10 mouse cellular contexts compared by ENCODE assay signal in genomic region chr9:66980458-66980857, GRCm38 (mm10). TPM values are rescaled to one million over a fixed set of nuclear protein-coding genes. Genes with fewer than 3 reads are reported as not detected.
DNase-seq lines count a peak whose midpoint lies in the region; ATAC-seq and TF ChIP-seq lines count a peak whose summit lies in the region.
"Had no signal": no experiment of that assay in that cellular context is flagged by ENCODE, and none has a peak within 500 bp of the region (broad histone marks: within the 10 kb centered on the region; RNA-seq: fewer than 3 reads in every experiment).

No protein-coding gene starts in this region.

- intact Hi-C loops in left cerebral cortex, postnatal 36 days (cut with DNase I): no loop called here

- 12% methylated on average over 5 of the region's 5 CpGs for WGBS in hindbrain, embryonic 14.5 days
- 10% methylated on average over 5 of the region's 5 CpGs for WGBS in hindbrain, embryonic 13.5 days
- 9% methylated on average over 5 of the region's 5 CpGs for WGBS in hindbrain, postnatal 0 days

- peak; percentile 76 for DNase-seq in hindbrain, embryonic 14.5 days (ENCODE audit: low spot score)
- peak; percentile 76 for DNase-seq in ZHBTc4 (ENCODE audit: low read depth, low spot score)
- peak; percentile 81 for DNase-seq in embryo, embryonic 10 days (ENCODE audit: low spot score)
- DNase-seq in hindbrain, postnatal 0 days (ENCODE audit: low spot score): peak; percentile 82
- DNase-seq in left cerebral cortex, postnatal 36 days (ENCODE audit: low spot score in 2 of 2): peak; percentile 48 to 61
- peak; percentile 47 to 75 for DNase-seq in monocyte, adult 2 months (ENCODE audit: low read depth in 1 of 2, low spot score in 2 of 2)
- DNase-seq in thymus, adult 18-20 months: peak; percentile 28 to 41

- H3K4me3 ChIP-seq in hindbrain, embryonic 14.5 days (replicated peaks; ENCODE audit: low read length): no peak overlapping the region
- H3K4me3 ChIP-seq in hindbrain, embryonic 13.5 days: no peak overlapping the region
- no peak overlapping the region for H3K4me3 ChIP-seq in hindbrain, postnatal 0 days (ENCODE audit: low read length)
- H3K4me3 ChIP-seq: embryonic facial prominence, embryonic 15.5 days; megakaryocyte, embryonic 14.5 days had no signal

- no peak for ATAC-seq in hindbrain, embryonic 14.5 days (ENCODE audit: low FRiP score)
- ATAC-seq in hindbrain, embryonic 13.5 days (ENCODE audit: low FRiP score): no peak
- ATAC-seq in hindbrain, postnatal 0 days: peak; percentile 55; the same call in 1 of the 2 replicates

- peak; percentile 96 for TF ChIP-seq CTCF in hindbrain, postnatal 0 days (IDR thresholded peaks at IDR 0.05; ENCODE audit: low read depth)

- no peak overlapping the region for H3K4me2 ChIP-seq in hindbrain, embryonic 14.5 days (replicated peaks)
- no peak overlapping the region for H3K4me2 ChIP-seq in hindbrain, embryonic 13.5 days
- H3K4me2 ChIP-seq in hindbrain, postnatal 0 days (ENCODE audit: low read depth, low read length): no peak overlapping the region
- H3K4me2 ChIP-seq: embryonic facial prominence, embryonic 15.5 days had no signal

- H3K27me3 ChIP-seq in hindbrain, embryonic 14.5 days (ENCODE audit: control insufficient read depth, insufficient read depth, low read length): no peaks in the 10 kb centered on the region
- no peaks in the 10 kb centered on the region for H3K27me3 ChIP-seq in hindbrain, embryonic 13.5 days
- H3K27me3 ChIP-seq in hindbrain, postnatal 0 days (ENCODE audit: insufficient read depth, low read length): no peaks in the 10 kb centered on the region
- H3K27me3 ChIP-seq: embryonic facial prominence, embryonic 15.5 days; megakaryocyte, embryonic 14.5 days had no signal

- no peaks in the 10 kb centered on the region for H3K36me3 ChIP-seq in hindbrain, embryonic 14.5 days (replicated peaks; ENCODE audit: control insufficient read depth, insufficient read depth)
- H3K36me3 ChIP-seq in hindbrain, embryonic 13.5 days: no peaks in the 10 kb centered on the region
- H3K36me3 ChIP-seq in hindbrain, postnatal 0 days (ENCODE audit: insufficient read depth, low read length): no peaks in the 10 kb centered on the region
- H3K36me3 ChIP-seq: embryonic facial prominence, embryonic 15.5 days had no signal

- no peak overlapping the region for H3K9ac ChIP-seq in hindbrain, embryonic 14.5 days
- no peak overlapping the region for H3K9ac ChIP-seq in hindbrain, embryonic 13.5 days
- no peak overlapping the region for H3K9ac ChIP-seq in hindbrain, postnatal 0 days (replicated peaks; ENCODE audit: low read length)
- H3K9ac ChIP-seq: embryonic facial prominence, embryonic 15.5 days had no signal

- H3K27ac ChIP-seq in hindbrain, embryonic 14.5 days: no peak overlapping the region
- no peak overlapping the region for H3K27ac ChIP-seq in hindbrain, embryonic 13.5 days
- H3K27ac ChIP-seq in hindbrain, postnatal 0 days: no peak overlapping the region
- H3K27ac ChIP-seq: embryonic facial prominence, embryonic 15.5 days had no signal

- no peaks in the 10 kb centered on the region for H3K9me3 ChIP-seq in hindbrain, embryonic 14.5 days (ENCODE audit: control insufficient read depth, low read length)
- no peaks in the 10 kb centered on the region for H3K9me3 ChIP-seq in hindbrain, embryonic 13.5 days
- no peaks in the 10 kb centered on the region for H3K9me3 ChIP-seq in hindbrain, postnatal 0 days (ENCODE audit: low read length)
- H3K9me3 ChIP-seq: embryonic facial prominence, embryonic 15.5 days; megakaryocyte, embryonic 14.5 days had no signal

- peaks cover 6% of the 10 kb centered on the region; the same call in 1 of the 2 replicates for H3K4me1 ChIP-seq in hindbrain, embryonic 14.5 days (replicated peaks; ENCODE audit: control insufficient read depth, insufficient read depth, low read length)
- H3K4me1 ChIP-seq in hindbrain, embryonic 13.5 days (replicated peaks): peaks cover 6% of the 10 kb centered on the region
- no peaks in the 10 kb centered on the region for H3K4me1 ChIP-seq in hindbrain, postnatal 0 days (ENCODE audit: insufficient read depth, low read length)

RNA-seq across cellular contexts. Expression of gene Lactb, which starts 5.2 kb away (rescaled TPM):
- polyA plus RNA-seq in hindbrain, embryonic 14.5 days (2014; fragmentation: Nextera tagmentation; extraction: Ambion mirVana): 15.4 and 17.8 TPM in 2 replicates
- polyA plus RNA-seq in hindbrain, embryonic 13.5 days (2015; fragmentation: Nextera tagmentation; extraction: Ambion mirVana): 12.2 and 12.8 TPM in 2 replicates
- 13.1 and 18.4 TPM in 2 replicates for total RNA-seq in hindbrain, postnatal 0 days (2014; rRNA removed)
- polyA plus RNA-seq in hindbrain, postnatal 0 days (2015; fragmentation: Nextera tagmentation; extraction: Ambion mirVana): 12.8 and 15.2 TPM in 2 replicates
- total RNA-seq in left cerebral cortex, postnatal 36 days (2021): 10 to 100 TPM; 18.8 to 19.0 TPM

RNA-seq across cellular contexts. Expression of gene Rps27l, which starts 34.6 kb away (rescaled TPM):
- polyA plus RNA-seq in hindbrain, embryonic 14.5 days (2014; fragmentation: Nextera tagmentation; extraction: Ambion mirVana): 215 and 261 TPM in 2 replicates
- 291 and 315 TPM in 2 replicates for polyA plus RNA-seq in hindbrain, embryonic 13.5 days (2015; fragmentation: Nextera tagmentation; extraction: Ambion mirVana)
- total RNA-seq in hindbrain, postnatal 0 days (2014; rRNA removed): 61.0 and 101 TPM in 2 replicates
- polyA plus RNA-seq in hindbrain, postnatal 0 days (2015; fragmentation: Nextera tagmentation; extraction: Ambion mirVana): 258 and 271 TPM in 2 replicates
- total RNA-seq in left cerebral cortex, postnatal 36 days (2021): 10 to 100 TPM; 36.8 to 37.3 TPM
